Mouse (Mus musculus): ENCODE data around the gene Sept9. TPM values are rescaled to one million over a fixed set of nuclear protein-coding genes. Genes with fewer than 3 reads are reported as not detected.

Sept9 gene
- polyA plus RNA-seq, 1 experiment from 2014 or later, result 52.5 TPM

DNA sequence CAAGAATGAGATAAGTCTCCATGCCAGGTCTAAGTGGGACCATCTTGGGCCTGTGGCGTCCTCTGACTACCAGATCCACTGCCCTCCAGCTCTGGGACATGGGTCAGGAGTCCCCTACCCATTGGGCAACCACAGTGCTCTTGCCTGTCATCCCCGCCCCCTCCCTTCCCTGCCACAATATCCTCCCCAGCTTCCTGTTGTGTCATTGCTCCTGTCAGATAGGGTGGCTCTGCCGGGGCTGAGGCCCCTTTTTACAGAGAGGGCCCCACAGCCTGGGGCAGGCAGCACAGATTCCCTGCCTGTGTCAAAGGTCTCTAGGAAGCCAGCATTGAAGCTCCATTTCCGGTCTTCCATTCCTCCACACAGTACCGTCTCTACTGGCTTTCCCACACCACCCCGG lies 134.6 kb downstream of the Sept9 start:
- TF ChIP-seq EP300 (IDR thresholded peaks at IDR 0.05) (no peak), CTCF (IDR thresholded peaks at IDR 0.05) (no peak)
- Histone ChIP-seq H3K4me3 (ENCODE audit: low read depth, low read length) (no peak overlapping the region), H3K36me3 (ENCODE audit: insufficient read depth, low read length) (no peaks in the 10 kb centered on the region), H3K9ac (replicated peaks; ENCODE audit: low read depth) (no peak overlapping the region), H3K4me1 (ENCODE audit: insufficient read depth, low read depth, low read length) (peaks cover 39% of the 10 kb centered on the region; the same call in 1 of the 2 replicates), H3K27me3 (replicated peaks; ENCODE audit: insufficient read depth, low read length) (no peaks in the 10 kb centered on the region), H3K4me2 (replicated peaks; ENCODE audit: low read depth, low read length) (peak overlapping the region; percentile 25; the same call in 1 of the 2 replicates), H3K27ac (ENCODE audit: low read length) (peak overlapping the region; percentile 73), H3K9me3 (ENCODE audit: low read length) (no peaks in the 10 kb centered on the region)
- WGBS, result 28% methylated on average over 6 of the region's 6 CpGs
- ATAC-seq, result peak; percentile 59
- peak; percentile 79 for DNase-seq (ENCODE audit: low spot score)

GRCm38 (mm10) chr11:117335146-117335545 lies 135.7 kb downstream of the Sept9 start:
- peaks cover 39% of the 10 kb centered on the region; the same call in 1 of the 2 replicates for H3K4me1 ChIP-seq (ENCODE audit: insufficient read depth, low read depth, low read length)
- no peaks in the 10 kb centered on the region for H3K36me3 ChIP-seq (ENCODE audit: insufficient read depth, low read length)
- H3K4me3 ChIP-seq (ENCODE audit: low read depth, low read length), result no peak overlapping the region
- WGBS, result 67% methylated on average over 2 of the region's 2 CpGs
- DNase-seq (ENCODE audit: low spot score) (no peak), ATAC-seq (no peak)
- TF ChIP-seq CTCF (IDR thresholded peaks at IDR 0.05) (no peak), EP300 (IDR thresholded peaks at IDR 0.05) (no peak)
- H3K9ac ChIP-seq (replicated peaks; ENCODE audit: low read depth), result no peak overlapping the region
- no peaks in the 10 kb centered on the region for H3K27me3 ChIP-seq (replicated peaks; ENCODE audit: insufficient read depth, low read length)
- H3K9me3 ChIP-seq (ENCODE audit: low read length), result no peaks in the 10 kb centered on the region
- H3K27ac ChIP-seq (ENCODE audit: low read length), result peak overlapping the region; percentile 73; the same call in 1 of the 2 replicates
- H3K4me2 ChIP-seq (replicated peaks; ENCODE audit: low read depth, low read length), result peak overlapping the region; percentile 25; the same call in 1 of the 2 replicates

- no peaks in the 10 kb centered on the region for H3K9me3 ChIP-seq (ENCODE audit: low read length)
- 69% methylated on average over 7 of the region's 7 CpGs for WGBS
- no peak overlapping the region for H3K9ac ChIP-seq (replicated peaks; ENCODE audit: low read depth)
- DNase-seq (ENCODE audit: low spot score) (no peak), ATAC-seq (no peak)
- H3K4me3 ChIP-seq (ENCODE audit: low read depth, low read length), result no peak overlapping the region
- H3K4me2 ChIP-seq (replicated peaks; ENCODE audit: low read depth, low read length), result no peak overlapping the region
- TF ChIP-seq EP300 (IDR thresholded peaks at IDR 0.05) (no peak), CTCF (IDR thresholded peaks at IDR 0.05) (no peak)
- H3K27ac ChIP-seq (ENCODE audit: low read length), result no peak overlapping the region
- H3K4me1 ChIP-seq (ENCODE audit: insufficient read depth, low read depth, low read length), result peaks cover 38% of the 10 kb centered on the region; the same call in 1 of the 2 replicates
- H3K27me3 ChIP-seq (replicated peaks; ENCODE audit: insufficient read depth, low read length), result no peaks in the 10 kb centered on the region
- no peaks in the 10 kb centered on the region for H3K36me3 ChIP-seq (ENCODE audit: insufficient read depth, low read length)
These were observed 136.8 kb downstream of the Sept9 start for GRCm38 (mm10) chr11:117336081-117336788.

- no peak for TF ChIP-seq EP300 (IDR thresholded peaks at IDR 0.05)
- no peak for TF ChIP-seq CTCF (IDR thresholded peaks at IDR 0.05)
- Histone ChIP-seq H3K9ac (replicated peaks; ENCODE audit: low read depth) (no peak overlapping the region), H3K27me3 (replicated peaks; ENCODE audit: insufficient read depth, low read length) (no peaks in the 10 kb centered on the region), H3K4me1 (ENCODE audit: insufficient read depth, low read depth, low read length) (peaks cover 23% of the 10 kb centered on the region; the same call in 1 of the 2 replicates), H3K4me2 (replicated peaks; ENCODE audit: low read depth, low read length) (no peak overlapping the region), H3K36me3 (ENCODE audit: insufficient read depth, low read length) (no peaks in the 10 kb centered on the region), H3K27ac (ENCODE audit: low read length) (peak overlapping the region; percentile 14; the same call in 1 of the 2 replicates), H3K4me3 (ENCODE audit: low read depth, low read length) (no peak overlapping the region), H3K9me3 (ENCODE audit: low read length) (no peaks in the 10 kb centered on the region)
- DNase-seq (ENCODE audit: low spot score) (no peak), ATAC-seq (no peak)
- WGBS, result 76% methylated on average over 9 of the region's 9 CpGs
These were observed 138.3 kb downstream of the Sept9 start for GRCm38 (mm10) chr11:117337749-117338148.

- H3K27me3 ChIP-seq (replicated peaks; ENCODE audit: insufficient read depth, low read length), result no peaks in the 10 kb centered on the region
- H3K9ac ChIP-seq (replicated peaks; ENCODE audit: low read depth), result no peak overlapping the region
- H3K36me3 ChIP-seq (ENCODE audit: insufficient read depth, low read length), result no peaks in the 10 kb centered on the region
- DNase-seq (ENCODE audit: low spot score), result peak; percentile 75
- H3K27ac ChIP-seq (ENCODE audit: low read length), result no peak overlapping the region
- no peaks in the 10 kb centered on the region for H3K9me3 ChIP-seq (ENCODE audit: low read length)
- 9% methylated on average over 8 of the region's 8 CpGs for WGBS
- ATAC-seq, result peak; percentile 65
- no peak overlapping the region for H3K4me2 ChIP-seq (replicated peaks; ENCODE audit: low read depth, low read length)
- TF ChIP-seq EP300 (IDR thresholded peaks at IDR 0.05) (no peak), CTCF (IDR thresholded peaks at IDR 0.05) (no peak)
- no peak overlapping the region for H3K4me3 ChIP-seq (ENCODE audit: low read depth, low read length)
- H3K4me1 ChIP-seq (ENCODE audit: insufficient read depth, low read depth, low read length), result peaks cover 22% of the 10 kb centered on the region; the same call in 1 of the 2 replicates
These were observed 139.0 kb downstream of the Sept9 start for GRCm38 (mm10) chr11:117338503-117338902.

- H3K27ac ChIP-seq (ENCODE audit: low read length), result no peak overlapping the region
- DNase-seq (ENCODE audit: low spot score), result no peak
- H3K4me1 ChIP-seq (ENCODE audit: insufficient read depth, low read depth, low read length), result peaks cover 21% of the 10 kb centered on the region; the same call in 1 of the 2 replicates
- no peak overlapping the region for H3K4me3 ChIP-seq (ENCODE audit: low read depth, low read length)
- no peaks in the 10 kb centered on the region for H3K36me3 ChIP-seq (ENCODE audit: insufficient read depth, low read length)
- no peak overlapping the region for H3K4me2 ChIP-seq (replicated peaks; ENCODE audit: low read depth, low read length)
- TF ChIP-seq CTCF (IDR thresholded peaks at IDR 0.05), result no peak
- WGBS, result 69% methylated on average over 3 of the region's 3 CpGs
- H3K9ac ChIP-seq (replicated peaks; ENCODE audit: low read depth), result no peak overlapping the region
- H3K27me3 ChIP-seq (replicated peaks; ENCODE audit: insufficient read depth, low read length), result no peaks in the 10 kb centered on the region
- ATAC-seq, result no peak
- H3K9me3 ChIP-seq (ENCODE audit: low read length), result no peaks in the 10 kb centered on the region
These were observed 139.6 kb downstream of the Sept9 start for GRCm38 (mm10) chr11:117339050-117339449.
